Mouse (Mus musculus): Measurements from ENCODE around the gene Lhfp. TPM values are rescaled to one million over a fixed set of nuclear protein-coding genes. Genes with fewer than 3 reads are reported as not detected.

Lhfp gene
- polyA plus RNA-seq, 1 experiment from 2014 or later: 72.3 TPM

DNA sequence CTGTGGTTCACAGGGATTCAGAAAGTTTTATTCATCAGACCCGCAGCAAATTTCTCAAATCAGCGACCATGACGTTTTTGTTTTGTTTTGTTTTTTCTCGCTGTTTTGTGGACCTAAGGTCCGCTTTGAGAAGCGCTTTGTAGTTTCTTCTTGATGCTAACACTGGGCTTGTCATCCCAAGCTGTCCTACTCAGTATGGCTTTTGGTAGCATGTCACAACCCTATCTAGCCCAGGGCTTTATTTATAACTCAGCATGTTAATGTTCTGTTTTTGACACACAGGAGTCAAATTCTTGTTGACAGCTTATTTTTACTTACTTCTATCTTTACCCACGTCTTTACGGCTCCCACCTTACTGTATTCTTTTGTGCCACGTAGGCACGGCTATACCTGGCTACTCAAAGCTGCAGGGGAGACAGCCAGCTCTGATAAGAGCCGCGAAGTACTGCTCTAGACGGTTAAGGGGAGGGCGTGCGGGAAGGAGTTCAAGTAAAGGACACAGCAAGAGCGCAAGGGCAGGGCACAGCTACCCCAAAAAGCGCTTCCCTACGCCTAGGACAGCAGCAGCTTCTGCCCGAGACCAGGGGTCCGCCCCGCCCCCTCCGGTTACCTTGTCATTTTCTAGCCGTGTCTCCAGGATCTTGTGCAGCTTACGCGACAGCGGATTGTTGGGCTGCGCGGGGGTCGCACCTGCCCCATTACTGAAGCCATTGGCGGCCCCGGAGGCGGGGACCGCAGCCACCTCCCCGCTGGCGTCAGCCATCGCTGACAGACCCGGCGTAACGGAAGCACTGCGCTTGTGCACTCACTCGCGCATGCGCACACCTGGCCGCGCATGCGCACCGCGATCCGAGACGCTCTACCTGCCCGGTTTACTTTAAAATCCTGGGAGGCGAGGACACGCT, 24.6 kb upstream of the Lhfp start, which contains the start of gene Cog6:
Gene Cog6, minus strand, starts transcription at position 802 of the 905 bp plus-strand sequence.
- peak; percentile 83; the same call in 1 of the 2 replicates for ATAC-seq (ENCODE audit: insufficient number of reproducible peaks, low FRiP score, low TSS enrichment, low read depth)
- Histone ChIP-seq H3K36me3 (peaks cover 16% of the 10 kb centered on the region), H3K4me3 (replicated peaks) (peak within 1 kb of the TSS; percentile 86), H3K4me1 (0 out of 2 replicates have a peak, but pooled peaks cover 4% of the 10 kb centered on the region), H3K9ac (peak within 1 kb of the TSS; percentile 63), H3K27me3 (no peaks in the 10 kb centered on the region), H3K27ac (replicated peaks) (no peak within 1 kb of the TSS), H3K4me2 (replicated peaks) (peak within 1 kb of the TSS; percentile 70), H3K9me3 (replicated peaks) (no peaks in the 10 kb centered on the region)
- 5% methylated on average over 53 of the region's 53 CpGs for WGBS

DNA sequence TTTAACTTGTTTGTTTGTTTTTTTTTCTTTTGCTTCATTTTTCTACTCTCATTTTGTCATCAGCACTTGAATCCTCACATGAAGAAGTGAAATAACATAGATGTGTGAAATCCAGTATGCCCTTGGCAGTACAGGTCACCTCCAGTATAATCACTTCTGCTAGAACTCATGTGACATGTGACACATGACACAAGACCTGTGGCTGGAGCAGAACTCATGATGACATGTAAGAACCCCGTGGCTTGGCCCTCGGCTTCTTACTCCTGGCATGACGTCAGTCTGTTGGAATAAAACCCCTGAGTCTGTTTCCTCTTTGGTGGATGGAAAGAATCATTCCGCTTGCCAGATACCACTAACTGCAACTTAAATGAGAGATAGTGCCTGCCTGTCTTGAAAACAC, 14.0 kb upstream of the Lhfp start:
- Histone ChIP-seq H3K4me3 (replicated peaks) (no peak overlapping the region), H3K27ac (replicated peaks) (no peak overlapping the region), H3K4me2 (replicated peaks) (no peak overlapping the region), H3K4me1 (no peaks in the 10 kb centered on the region), H3K9ac (no peak overlapping the region), H3K9me3 (replicated peaks) (no peaks in the 10 kb centered on the region), H3K27me3 (no peaks in the 10 kb centered on the region), H3K36me3 (no peaks in the 10 kb centered on the region)
- 63% methylated on average over 4 of the region's 4 CpGs for WGBS
- no peak for ATAC-seq (ENCODE audit: insufficient number of reproducible peaks, low FRiP score, low TSS enrichment, low read depth)

DNA sequence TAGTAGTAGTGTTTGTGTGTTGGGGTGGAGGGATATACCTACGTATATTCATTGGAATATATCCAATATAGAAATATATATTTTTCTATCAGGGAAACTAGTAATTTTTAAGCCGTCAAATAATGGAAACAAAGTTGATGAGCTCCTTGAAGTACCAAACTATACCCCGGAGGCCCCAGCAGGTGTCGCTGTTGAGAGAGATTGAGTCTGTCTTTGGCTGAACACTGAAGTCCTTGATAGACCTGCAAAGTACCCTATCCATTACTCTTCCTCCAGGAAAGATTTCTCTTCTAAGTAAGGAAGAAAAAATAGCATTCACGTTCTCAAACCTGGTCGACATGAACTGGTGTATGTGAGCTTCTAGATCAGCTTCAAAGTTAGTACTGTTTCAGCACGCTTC, 12.3 kb upstream of the Lhfp start:
- Histone ChIP-seq H3K9ac (no peak overlapping the region), H3K27ac (replicated peaks) (no peak overlapping the region), H3K36me3 (no peaks in the 10 kb centered on the region), H3K9me3 (replicated peaks) (no peaks in the 10 kb centered on the region), H3K4me3 (replicated peaks) (no peak overlapping the region), H3K27me3 (no peaks in the 10 kb centered on the region), H3K4me2 (replicated peaks) (no peak overlapping the region), H3K4me1 (no peaks in the 10 kb centered on the region)
- 23% methylated on average over 7 of the region's 7 CpGs for WGBS
- ATAC-seq (ENCODE audit: insufficient number of reproducible peaks, low FRiP score, low TSS enrichment, low read depth): no peak

DNA sequence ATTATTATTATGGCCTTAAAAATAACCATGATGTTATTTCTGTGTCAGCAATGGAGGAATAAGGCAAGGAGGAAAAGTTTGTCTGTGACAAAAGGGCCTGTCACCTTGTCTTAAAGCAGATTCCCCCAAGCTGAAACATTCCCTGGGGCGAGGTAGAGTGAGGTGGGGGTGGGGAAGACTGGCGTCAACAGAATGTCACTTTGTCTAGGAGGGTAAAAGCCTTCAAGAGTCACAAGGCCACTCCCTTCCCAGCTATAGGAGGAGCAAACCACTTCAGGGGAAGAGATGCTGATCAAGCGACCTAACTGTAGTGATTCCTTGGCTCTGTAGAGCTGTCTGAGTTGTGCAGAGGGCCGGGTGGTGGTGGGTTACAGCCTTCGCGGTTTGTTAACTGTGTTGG, 9.7 kb upstream of the Lhfp start:
- ATAC-seq (ENCODE audit: insufficient number of reproducible peaks, low FRiP score, low TSS enrichment, low read depth): no peak
- no peaks in the 10 kb centered on the region for H3K9me3 ChIP-seq (replicated peaks)
- no peaks in the 10 kb centered on the region for H3K27me3 ChIP-seq
- no peaks in the 10 kb centered on the region for H3K36me3 ChIP-seq
- H3K27ac ChIP-seq (replicated peaks): no peak overlapping the region
- H3K4me1 ChIP-seq: 0 out of 2 replicates have a peak, but pooled peaks cover 3% of the 10 kb centered on the region
- H3K9ac ChIP-seq: no peak overlapping the region
- 40% methylated on average over 6 of the region's 6 CpGs for WGBS
- no peak overlapping the region for H3K4me2 ChIP-seq (replicated peaks)
- no peak overlapping the region for H3K4me3 ChIP-seq (replicated peaks)

DNA sequence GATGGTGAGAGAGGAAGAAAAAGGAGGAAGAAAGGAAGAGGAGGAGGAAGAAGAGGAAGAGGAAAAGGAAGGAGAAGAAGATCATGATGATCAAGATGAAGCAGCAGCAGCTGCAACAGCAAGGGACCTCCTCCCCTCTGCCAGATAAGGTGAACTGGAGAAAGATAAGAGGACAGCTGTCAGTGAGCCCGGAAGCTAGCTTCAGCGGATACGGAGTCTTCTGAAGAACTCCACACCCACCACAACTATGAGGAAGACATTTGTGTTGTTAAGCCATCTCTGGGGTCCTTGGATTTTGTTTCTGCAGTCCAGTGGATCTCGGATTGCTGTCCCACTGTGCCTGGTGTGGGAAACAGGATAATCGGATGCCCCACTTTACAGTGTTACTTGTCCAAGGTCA, 8.9 kb upstream of the Lhfp start:
- ATAC-seq (ENCODE audit: insufficient number of reproducible peaks, low FRiP score, low TSS enrichment, low read depth): no peak
- no peak overlapping the region for H3K4me2 ChIP-seq (replicated peaks)

DNA sequence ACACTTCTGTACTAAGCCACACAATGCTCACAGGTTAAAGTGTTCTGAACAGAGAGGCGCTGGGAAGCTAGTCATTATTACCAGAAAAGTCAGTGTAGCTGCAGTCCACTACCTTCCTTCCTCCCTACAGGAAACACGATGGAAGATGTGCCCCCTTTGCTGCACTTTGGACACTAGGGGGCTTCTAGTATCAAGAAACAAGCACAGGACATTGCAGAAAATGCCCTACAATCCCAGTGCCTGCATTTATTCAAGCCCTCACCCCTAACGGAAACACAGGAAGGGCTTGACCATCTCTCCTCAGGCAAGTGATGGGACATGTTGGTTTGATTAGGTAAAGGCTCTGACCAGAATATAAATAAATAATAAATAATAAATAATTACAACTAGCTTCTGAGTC, 7.9 kb upstream of the Lhfp start:
- no peaks in the 10 kb centered on the region for H3K27me3 ChIP-seq
- H3K36me3 ChIP-seq: no peaks in the 10 kb centered on the region
- H3K9ac ChIP-seq: no peak overlapping the region
- no peak for ATAC-seq (ENCODE audit: insufficient number of reproducible peaks, low FRiP score, low TSS enrichment, low read depth)
- H3K4me3 ChIP-seq (replicated peaks): no peak overlapping the region
- H3K27ac ChIP-seq (replicated peaks): no peak overlapping the region
- H3K4me1 ChIP-seq: 0 out of 2 replicates have a peak, but pooled peaks cover 3% of the 10 kb centered on the region
- WGBS: 23% methylated on average over 3 of the region's 3 CpGs
- no peak overlapping the region for H3K4me2 ChIP-seq (replicated peaks)
- no peaks in the 10 kb centered on the region for H3K9me3 ChIP-seq (replicated peaks)

More for the DNA sequence above, 8.9 kb upstream of the Lhfp start:
- no peaks in the 10 kb centered on the region for H3K9me3 ChIP-seq (replicated peaks)
- no peak overlapping the region for H3K4me3 ChIP-seq (replicated peaks)
- H3K27me3 ChIP-seq: no peaks in the 10 kb centered on the region
- H3K36me3 ChIP-seq: no peaks in the 10 kb centered on the region
- no peak overlapping the region for H3K27ac ChIP-seq (replicated peaks)
- H3K9ac ChIP-seq: no peak overlapping the region
- WGBS: 50% methylated on average over 5 of the region's 5 CpGs
- 0 out of 2 replicates have a peak, but pooled peaks cover 3% of the 10 kb centered on the region for H3K4me1 ChIP-seq

DNA sequence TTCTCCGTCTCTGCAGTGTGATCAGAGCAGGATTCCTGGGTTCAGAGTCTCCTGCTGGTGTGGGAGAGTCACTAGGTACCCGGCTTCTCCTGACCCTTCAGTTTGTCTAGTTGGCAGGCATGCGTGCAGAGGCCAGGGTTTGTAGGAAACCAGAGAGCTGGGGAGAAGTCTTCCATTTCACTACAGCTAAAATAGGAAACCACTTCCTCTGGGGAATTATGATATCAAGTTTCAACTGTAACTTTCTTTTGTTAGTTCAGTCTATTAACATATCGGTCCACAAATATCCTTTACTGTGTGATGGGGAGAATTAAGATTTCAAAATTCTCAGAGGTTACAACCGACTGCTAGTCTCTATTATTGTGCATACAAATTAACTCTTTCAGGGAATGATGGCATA, 5.3 kb upstream of the Lhfp start:
- Histone ChIP-seq H3K9me3 (replicated peaks) (no peaks in the 10 kb centered on the region), H3K9ac (no peak overlapping the region), H3K4me1 (peaks cover 11% of the 10 kb centered on the region), H3K27ac (replicated peaks) (no peak overlapping the region), H3K36me3 (no peaks in the 10 kb centered on the region), H3K4me3 (replicated peaks) (no peak overlapping the region), H3K4me2 (replicated peaks) (no peak overlapping the region), H3K27me3 (0 out of 2 replicates have a peak, but pooled peaks cover 7% of the 10 kb centered on the region)
- ATAC-seq (ENCODE audit: insufficient number of reproducible peaks, low FRiP score, low TSS enrichment, low read depth): no peak
- WGBS: 41% methylated on average over 5 of the region's 5 CpGs

DNA sequence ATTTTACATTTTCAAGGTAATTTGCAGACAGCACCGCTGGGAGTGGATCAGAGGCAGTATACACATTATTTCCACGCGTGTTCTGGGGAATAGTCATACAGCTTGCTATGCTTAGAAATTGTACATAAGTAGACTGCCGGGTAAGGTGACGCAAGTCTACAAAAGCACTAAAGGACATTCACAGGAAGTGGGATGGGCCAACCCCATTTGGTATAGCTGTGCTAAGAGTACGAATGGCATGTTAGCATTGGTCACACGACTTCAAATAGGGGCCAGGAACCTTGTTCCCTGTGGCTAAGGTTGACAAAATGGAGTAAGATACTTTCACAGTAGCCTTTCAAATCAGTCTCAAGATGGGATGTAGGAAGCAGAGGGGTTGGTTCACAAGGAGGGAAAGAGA, 4.4 kb upstream of the Lhfp start:
- 87% methylated on average over 7 of the region's 7 CpGs for WGBS
- ATAC-seq (ENCODE audit: insufficient number of reproducible peaks, low FRiP score, low TSS enrichment, low read depth): no peak
- no peak overlapping the region for H3K4me3 ChIP-seq (replicated peaks)

DNA sequence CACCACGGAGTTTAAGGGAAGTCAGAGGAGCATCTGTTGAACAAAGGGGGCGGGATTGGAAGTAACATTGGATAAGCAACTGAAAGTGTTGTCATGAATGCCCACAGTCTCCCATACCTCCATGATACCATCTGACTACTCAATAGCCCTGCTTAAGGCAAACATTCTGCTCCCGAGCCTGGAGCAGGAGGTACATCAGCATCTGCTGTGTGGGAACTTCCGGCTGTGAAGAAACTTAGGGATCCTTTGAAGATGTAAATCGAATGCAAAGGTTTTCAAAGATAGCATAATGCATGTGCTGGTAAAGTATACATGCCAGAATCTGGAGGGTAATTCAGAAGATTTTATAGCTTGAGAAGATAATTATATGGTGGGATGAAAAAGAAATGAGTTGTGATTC, 2.4 kb upstream of the Lhfp start:
- H3K27me3 ChIP-seq: 0 out of 2 replicates have a peak, but pooled peaks cover 10% of the 10 kb centered on the region
- H3K9me3 ChIP-seq (replicated peaks): no peaks in the 10 kb centered on the region
- WGBS: 69% methylated on average over 5 of the region's 5 CpGs
- peaks cover 24% of the 10 kb centered on the region for H3K4me1 ChIP-seq
- no peak overlapping the region for H3K4me2 ChIP-seq (replicated peaks)
- no peak overlapping the region for H3K27ac ChIP-seq (replicated peaks)
- no peak for ATAC-seq (ENCODE audit: insufficient number of reproducible peaks, low FRiP score, low TSS enrichment, low read depth)
- no peak overlapping the region for H3K9ac ChIP-seq
- no peak overlapping the region for H3K4me3 ChIP-seq (replicated peaks)
- no peaks in the 10 kb centered on the region for H3K36me3 ChIP-seq

More for the DNA sequence above, 4.4 kb upstream of the Lhfp start:
- H3K4me1 ChIP-seq: peaks cover 13% of the 10 kb centered on the region
- H3K4me2 ChIP-seq (replicated peaks): no peak overlapping the region
- H3K27me3 ChIP-seq: 0 out of 2 replicates have a peak, but pooled peaks cover 7% of the 10 kb centered on the region
- H3K36me3 ChIP-seq: no peaks in the 10 kb centered on the region
- H3K9me3 ChIP-seq (replicated peaks): no peaks in the 10 kb centered on the region
- no peak overlapping the region for H3K9ac ChIP-seq
- no peak overlapping the region for H3K27ac ChIP-seq (replicated peaks)

DNA sequence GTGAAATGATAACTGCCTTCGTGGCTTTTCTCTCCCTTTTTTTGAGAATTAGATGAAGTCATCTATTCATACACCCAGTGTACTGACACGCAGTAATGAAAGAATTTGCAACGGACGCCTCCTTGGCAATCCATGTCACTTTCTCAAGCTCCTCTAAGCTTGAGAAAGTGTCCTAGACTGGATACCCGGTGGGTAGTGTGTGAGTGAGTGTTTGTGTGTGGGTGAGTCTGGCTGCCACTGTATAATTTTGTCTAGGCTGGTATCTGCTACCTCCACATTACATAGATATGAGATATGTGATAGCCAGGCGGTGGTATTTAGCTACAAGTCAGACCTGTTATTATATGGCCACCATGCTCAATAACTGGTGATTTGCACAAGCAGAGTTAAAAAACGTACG, 1.6 kb upstream of the Lhfp start:
- 72% methylated on average over 8 of the region's 8 CpGs for WGBS
- H3K27ac ChIP-seq (replicated peaks): no peak overlapping the region
- H3K4me1 ChIP-seq: peaks cover 29% of the 10 kb centered on the region
- no peaks in the 10 kb centered on the region for H3K36me3 ChIP-seq
- no peak; the same call in 1 of the 2 replicates for ATAC-seq (ENCODE audit: insufficient number of reproducible peaks, low FRiP score, low TSS enrichment, low read depth)
- H3K4me2 ChIP-seq (replicated peaks): no peak overlapping the region
- 0 out of 2 replicates have a peak, but pooled peaks cover 10% of the 10 kb centered on the region for H3K27me3 ChIP-seq
- no peaks in the 10 kb centered on the region for H3K9me3 ChIP-seq (replicated peaks)
- no peak overlapping the region for H3K4me3 ChIP-seq (replicated peaks)
- no peak overlapping the region for H3K9ac ChIP-seq

DNA sequence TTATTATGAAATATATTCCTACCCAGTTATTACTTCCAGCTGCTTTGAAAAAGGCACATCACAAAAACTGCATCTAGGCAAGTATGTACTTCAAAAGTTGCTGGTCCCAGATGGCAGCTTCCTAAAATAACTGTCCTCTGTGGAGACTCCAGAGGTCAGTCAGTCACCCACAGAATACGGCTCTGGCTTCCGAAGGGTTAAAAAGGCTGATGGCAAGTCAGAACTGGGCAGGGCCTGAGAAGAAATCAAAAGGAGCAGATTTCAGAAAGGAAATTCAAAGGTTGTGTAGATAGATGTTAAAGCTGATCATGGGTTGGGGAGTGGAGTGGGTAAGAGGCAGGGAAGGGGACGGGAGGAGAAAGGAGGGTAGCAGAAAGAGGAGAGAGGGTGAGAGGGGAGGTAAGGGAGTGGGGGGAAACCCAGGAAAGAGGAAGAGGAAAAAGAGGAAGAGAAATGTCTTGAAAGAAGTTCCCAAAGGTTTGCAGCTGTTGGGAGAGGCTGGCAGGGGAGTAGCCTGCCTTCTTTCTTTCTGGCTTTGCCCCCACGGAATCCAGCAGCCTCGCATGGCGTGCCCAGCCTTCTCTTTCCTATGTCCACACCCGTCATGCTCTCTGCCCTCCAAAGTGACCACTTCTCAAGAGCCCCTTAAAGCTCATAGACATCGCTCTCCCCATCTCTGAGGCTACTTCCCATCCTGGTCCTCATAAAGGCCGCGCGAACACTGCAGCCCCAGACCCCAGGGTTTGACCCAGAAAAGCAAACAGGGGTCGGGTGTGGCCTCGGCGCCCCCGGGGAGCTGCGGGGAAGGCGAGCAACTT, 526 bp upstream of the Lhfp start:
- Histone ChIP-seq H3K4me3 (replicated peaks) (peak overlapping the region; percentile 65), H3K36me3 (no peaks in the 10 kb centered on the region), H3K27me3 (0 out of 2 replicates have a peak, but pooled peaks cover 10% of the 10 kb centered on the region), H3K9ac (peak overlapping the region; percentile 56), H3K4me1 (peaks cover 28% of the 10 kb centered on the region), H3K27ac (replicated peaks) (peak overlapping the region; percentile 58; the same call in 1 of the 2 replicates), H3K9me3 (replicated peaks) (no peaks in the 10 kb centered on the region), H3K4me2 (replicated peaks) (peak overlapping the region; percentile 91)
- ATAC-seq (ENCODE audit: insufficient number of reproducible peaks, low FRiP score, low TSS enrichment, low read depth): no peak
- WGBS: 5% methylated on average over 17 of the region's 17 CpGs
